Mouse (Mus musculus) liver, adult 2 months (tissue): ENCODE results near the gene Fgfr4. TPM values are rescaled to one million over a fixed set of nuclear protein-coding genes. Genes with fewer than 3 reads are reported as not detected.

Source experiments
- DNase-seq: peaks from one replicate; pipeline ENCODE4 v3.0.0-alpha.2; 2011; ENCODE audit warnings: low read depth, low spot score; ENCODE audit errors: extremely low read depth
- H3K27ac ChIP-seq: fragments of 200-500 bp; replicated peaks from 2 replicates; pipeline ENCODE4 v1.5.1; 2012; ENCODE audit warnings: low read depth, mild to moderate bottlenecking, control low read depth, inconsistent platforms, low read length; ENCODE audit not compliant: insufficient read depth
- H3K27me3 ChIP-seq: fragments of 200-500 bp; 2 replicates; pipeline ENCODE4 v1.6.1; 2012; ENCODE audit warnings: mild to moderate bottlenecking, moderate library complexity, low read length, inconsistent platforms; ENCODE audit not compliant: control insufficient read depth, insufficient read depth
- H3K36me3 ChIP-seq: fragments of 200-500 bp; 2 replicates; pipeline ENCODE4 v1.6.1; 2012; ENCODE audit warnings: low read length, inconsistent platforms; ENCODE audit not compliant: control insufficient read depth, insufficient read depth
- H3K4me1 ChIP-seq: fragments of 200-500 bp; 2 replicates; pipeline ENCODE4 v1.6.1; 2011; ENCODE audit warnings: low read length; ENCODE audit not compliant: control insufficient read depth, insufficient read depth
- H3K4me3 ChIP-seq: fragments of 200-500 bp; 2 replicates; pipeline ENCODE4 v1.5.1; 2011; ENCODE audit warnings: low read depth, mild to moderate bottlenecking, control low read depth, low read length, moderate library complexity; ENCODE audit not compliant: insufficient read depth
- H3K79me2 ChIP-seq: fragments of 200-500 bp; 2 replicates; pipeline ENCODE4 v1.6.1; 2012; ENCODE audit warnings: inconsistent platforms, mild to moderate bottlenecking, low read length, moderate library complexity; ENCODE audit not compliant: control insufficient read depth, insufficient read depth
- H3K9ac ChIP-seq: fragments of 200-500 bp; 2 replicates; pipeline ENCODE4 v1.6.1; 2012; ENCODE audit warnings: low read depth, mild to moderate bottlenecking, control low read depth, inconsistent platforms, low read length
- CTCF ChIP-seq: fragments of 200-500 bp; IDR thresholded peaks from 2 replicates; pipeline ENCODE4 v1.5.1; 2011; ENCODE audit warnings: low read depth, low read length, control low read depth
- POLR2A ChIP-seq: fragments of 200-500 bp; IDR thresholded peaks from 2 replicates; pipeline ENCODE4 v1.6.1; 2011; ENCODE audit warnings: low read length, control low read depth; ENCODE audit not compliant: insufficient read depth; ENCODE audit errors: extremely low read depth
- WGBS: fragments of 180-500 bp; shearing (Covaris S2); methylation state at CpG from one replicate; pipeline ENCODE4 v1.1.7; 2018; 5-methylcytosine and 5-hydroxymethylcytosine counted together
- polyA plus RNA-seq: library from polyadenylated mRNA; depleted of rRNA; stranded (reverse); fragments of >200 nt; gene quantifications from 2 replicates; pipeline ENCODE4 v1.2.3, GENCODE M21; 2012; rRNA removed
- total RNA-seq: library from RNA; depleted of rRNA; stranded (reverse); fragments of >200 nt; gene quantifications from 2 replicates; pipeline ENCODE4 v1.2.3, GENCODE M21; 2014; rRNA removed

Gene Fgfr4
- total and polyA plus RNA-seq, 2 experiments = 6.6 to 52.4 TPM

DNA sequence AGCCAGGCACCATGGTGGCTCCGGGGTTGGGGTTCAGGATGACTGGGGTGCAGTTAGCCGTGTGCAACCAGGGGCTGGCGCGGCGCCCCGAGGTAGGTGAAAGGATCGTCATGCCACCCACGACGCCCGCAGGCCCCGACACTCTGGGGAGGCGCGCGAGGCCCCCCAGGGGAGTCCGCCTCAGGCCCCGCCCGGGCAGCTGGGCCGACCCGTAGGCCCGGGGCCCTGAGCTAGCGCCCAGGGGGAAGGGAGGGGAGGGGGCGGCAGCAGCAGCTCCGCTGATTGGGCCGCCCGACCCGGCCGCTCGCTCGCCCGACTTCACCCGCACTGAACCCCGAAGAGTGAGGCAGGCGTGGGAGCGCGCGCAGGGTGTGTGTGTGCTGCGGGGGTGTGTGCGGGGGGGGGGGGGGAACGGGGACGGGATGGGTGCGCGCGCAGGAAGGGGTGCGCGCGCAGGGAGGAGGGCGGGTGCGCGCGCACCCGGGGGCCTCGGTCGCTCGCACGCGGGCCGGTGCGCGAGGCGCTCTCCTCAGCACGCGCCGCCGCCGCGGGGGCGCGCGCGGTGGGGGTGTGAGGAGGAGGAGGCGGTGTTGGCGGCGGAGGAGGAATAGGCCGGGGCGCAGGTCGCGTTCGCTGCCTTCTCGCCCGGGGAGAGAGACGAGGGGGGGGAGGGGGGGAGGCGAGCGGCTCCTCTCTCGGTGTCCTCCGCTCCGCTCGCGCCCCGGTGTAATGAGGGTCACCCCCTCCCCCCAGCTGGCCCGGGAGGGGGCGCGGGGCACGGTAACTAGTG, 59.0 kb downstream of the Fgfr4 start:
- DNase-seq = peak; percentile 65
- H3K79me2 ChIP-seq = peaks cover 20% of the 10 kb centered on the region; the same call in 1 of the 2 replicates
- WGBS = under 1% methylated on average over 53 of the region's 93 CpGs

GRCm38 (mm10) chr13:55212011-55212360, 59.5 kb downstream of the Fgfr4 start:
- Histone ChIP-seq H3K36me3 (peaks cover 27% of the 10 kb centered on the region), H3K4me1 (peaks cover 22% of the 10 kb centered on the region), H3K27ac (peak overlapping the region; percentile 89), H3K79me2 (peaks cover 23% of the 10 kb centered on the region; the same call in 1 of the 2 replicates), H3K27me3 (no peaks in the 10 kb centered on the region), H3K4me3 (peak overlapping the region; percentile 90), H3K9ac (peak overlapping the region; percentile 98)
- DNase-seq = peak; percentile 31
- WGBS = 0% methylated on average over 4 of the region's 32 CpGs
- TF ChIP-seq CTCF (no peak), POLR2A (no peak)

More for the DNA sequence above, 59.0 kb downstream of the Fgfr4 start:
- peaks cover 19% of the 10 kb centered on the region for H3K4me1 ChIP-seq
- peak; percentile 67 for TF ChIP-seq POLR2A
- no peak for TF ChIP-seq CTCF
- no peaks in the 10 kb centered on the region for H3K27me3 ChIP-seq
- H3K36me3 ChIP-seq = peaks cover 24% of the 10 kb centered on the region
- H3K4me3 ChIP-seq = peak overlapping the region; percentile 90
- peak overlapping the region; percentile 89 for H3K27ac ChIP-seq
- peak overlapping the region; percentile 98 for H3K9ac ChIP-seq

DNA sequence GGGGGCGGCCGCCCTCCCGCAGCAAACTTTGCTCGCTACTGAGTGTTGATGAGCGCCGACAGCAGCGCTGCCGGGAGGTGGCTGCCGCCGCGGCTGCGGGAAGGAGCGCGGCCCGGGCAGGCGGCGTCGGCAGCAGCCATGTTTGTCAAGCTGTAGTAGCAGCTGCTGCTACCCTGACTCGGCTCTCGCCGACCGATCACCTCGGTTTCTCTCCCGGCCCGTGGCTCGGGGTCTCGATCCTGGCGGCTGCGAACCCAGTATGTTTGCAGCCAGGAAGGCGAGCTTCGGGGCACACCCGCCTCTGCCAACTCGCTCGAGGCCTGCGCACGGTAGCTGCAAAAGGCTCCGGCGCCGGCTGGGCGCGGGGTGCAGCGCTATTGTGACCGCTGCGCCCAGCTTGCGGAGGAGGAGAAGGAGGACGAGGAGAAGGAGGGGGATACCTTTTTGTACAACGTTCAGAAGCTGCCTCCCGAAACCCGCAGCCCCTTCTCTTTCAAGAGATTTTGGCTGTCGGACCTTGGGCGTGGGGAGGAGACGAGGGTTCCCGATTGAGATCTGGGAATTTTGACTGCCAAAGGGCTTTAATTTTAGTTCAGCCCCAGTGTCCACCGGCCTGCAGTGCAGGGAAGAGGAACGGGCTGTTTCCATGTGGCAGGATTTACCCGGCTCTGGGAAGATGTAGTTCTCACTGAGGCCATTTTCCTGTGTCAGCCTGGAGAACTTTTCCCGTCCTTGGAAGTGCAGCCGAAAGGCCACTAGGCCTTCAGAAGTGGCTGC, 60.1 kb downstream of the Fgfr4 start:
- H3K9ac ChIP-seq = peak overlapping the region; percentile 98
- peaks cover 26% of the 10 kb centered on the region for H3K4me1 ChIP-seq
- H3K4me3 ChIP-seq = peak overlapping the region; percentile 90
- peaks cover 25% of the 10 kb centered on the region; the same call in 1 of the 2 replicates for H3K79me2 ChIP-seq
- peak overlapping the region; percentile 89 for H3K27ac ChIP-seq
- no peaks in the 10 kb centered on the region for H3K27me3 ChIP-seq
- TF ChIP-seq POLR2A = no peak
- peak; percentile 46 for DNase-seq
- peaks cover 29% of the 10 kb centered on the region for H3K36me3 ChIP-seq
- WGBS = under 1% methylated on average over 58 of the region's 58 CpGs

- 64% methylated on average over 10 of the region's 10 CpGs for WGBS
- Histone ChIP-seq H3K4me1 (peaks cover 31% of the 10 kb centered on the region), H3K36me3 (peaks cover 36% of the 10 kb centered on the region), H3K9ac (peak overlapping the region; percentile 98), H3K79me2 (peaks cover 31% of the 10 kb centered on the region; the same call in 1 of the 2 replicates), H3K4me3 (peak overlapping the region; percentile 90), H3K27ac (peak overlapping the region; percentile 89), H3K27me3 (no peaks in the 10 kb centered on the region)
- DNase-seq = no peak
- TF ChIP-seq POLR2A (no peak), CTCF (no peak)
Measured at GRCm38 (mm10) chr13:55213138-55213806, 60.8 kb downstream of the Fgfr4 start.

Other genes with a start within 250 kb of the Fgfr4 start
- gene Unc5a, start 203.2 kb upstream of the Fgfr4 start, total RNA-seq = 0.46 and 0.81 TPM in 2 replicates
- 0.57 and 1.6 TPM in 2 replicates for gene Unc5a, start 203.2 kb upstream of the Fgfr4 start, polyA plus RNA-seq
- 5.4 and 6.7 TPM in 2 replicates for gene Hk3, start 131.3 kb upstream of the Fgfr4 start, total RNA-seq
- 1.8 and 4.1 TPM in 2 replicates for gene Hk3, start 131.3 kb upstream of the Fgfr4 start, polyA plus RNA-seq
- gene Uimc1, start 52.3 kb upstream of the Fgfr4 start, total RNA-seq = 10.4 and 12.0 TPM in 2 replicates
- gene Uimc1, start 52.3 kb upstream of the Fgfr4 start, polyA plus RNA-seq = 2.8 and 3.7 TPM in 2 replicates
- 4.5 and 5.6 TPM in 2 replicates for gene Zfp346, start 47.3 kb upstream of the Fgfr4 start, total RNA-seq
- 3.9 and 5.1 TPM in 2 replicates for gene Zfp346, start 47.3 kb upstream of the Fgfr4 start, polyA plus RNA-seq
- not detected in 2 replicates for gene Gm17617, start 19.1 kb upstream of the Fgfr4 start, total RNA-seq
- gene Gm17617, start 19.1 kb upstream of the Fgfr4 start, polyA plus RNA-seq = not detected in 2 replicates
- 45.4 TPM in 2 replicates for gene Nsd1, start 57.1 kb downstream of the Fgfr4 start, total RNA-seq
- 8.0 and 8.9 TPM in 2 replicates for gene Nsd1, start 57.1 kb downstream of the Fgfr4 start, polyA plus RNA-seq
- gene Prelid1, start 167.9 kb downstream of the Fgfr4 start, total RNA-seq = 96.3 and 115 TPM in 2 replicates
- gene Prelid1, start 167.9 kb downstream of the Fgfr4 start, polyA plus RNA-seq = 378 and 383 TPM in 2 replicates
- gene Rab24, start 169.3 kb downstream of the Fgfr4 start, total RNA-seq = 32.7 and 33.6 TPM in 2 replicates
- 50.2 and 56.0 TPM in 2 replicates for gene Rab24, start 169.3 kb downstream of the Fgfr4 start, polyA plus RNA-seq
- gene Mxd3, start 177.2 kb downstream of the Fgfr4 start, total RNA-seq = 0.13 TPM in 1 of 2 replicates, not detected in the other
- 0.21 and 0.27 TPM in 2 replicates for gene Mxd3, start 177.2 kb downstream of the Fgfr4 start, polyA plus RNA-seq
- gene Lman2, start 210.1 kb downstream of the Fgfr4 start, total RNA-seq = 112 and 127 TPM in 2 replicates
- 136 and 143 TPM in 2 replicates for gene Lman2, start 210.1 kb downstream of the Fgfr4 start, polyA plus RNA-seq
- 0.28 and 0.34 TPM in 2 replicates for gene Rgs14, start 217.1 kb downstream of the Fgfr4 start, total RNA-seq
- gene Rgs14, start 217.1 kb downstream of the Fgfr4 start, polyA plus RNA-seq = 0.45 and 0.70 TPM in 2 replicates
- 0.13 TPM in 1 of 2 replicates, not detected in the other for gene Slc34a1, start 245.5 kb downstream of the Fgfr4 start, total RNA-seq
- 0.04 and 0.11 TPM in 2 replicates for gene Slc34a1, start 245.5 kb downstream of the Fgfr4 start, polyA plus RNA-seq